Mouse (Mus musculus): ENCODE measurements at regions not wholly inside any gene's neighbourhood (a gene's known extent, or its start where the extent isn't known, plus 50 kb on each side); places are given as distances from the start of the nearest gene placed in this dataset.

GRCm38 (mm10) chrX:76680890-76681289, 78.2 kb upstream of the Cldn34d start:
- peak; percentile 4 for DNase-seq (ENCODE audit: low read depth, low spot score)

Measured in retina, adult 2 months (tissue).